Comparison of ENCODE assay signal across 13 mouse cellular contexts in genomic region chr5:101384316-101384715, GRCm38 (mm10).
DNase-seq lines count a peak whose midpoint lies in the region; ATAC-seq and TF ChIP-seq lines count a peak whose summit lies in the region.
"Had no signal": no experiment of that assay in that cellular context is flagged by ENCODE, and none has a peak within 500 bp of the region (broad histone marks: within the 10 kb centered on the region; RNA-seq: fewer than 3 reads in every experiment).

No protein-coding gene starts in this region.

- no peak overlapping the region for H3K27ac ChIP-seq in kidney, postnatal 0 days
- no peak overlapping the region for H3K27ac ChIP-seq in stomach, postnatal 0 days (replicated peaks)
- H3K27ac ChIP-seq: limb, embryonic 13.5 days; macrophage had no signal

- H3K36me3 ChIP-seq in kidney, postnatal 0 days (ENCODE audit: insufficient read depth, low read length) = no peaks in the 10 kb centered on the region
- no peaks in the 10 kb centered on the region for H3K36me3 ChIP-seq in stomach, postnatal 0 days (ENCODE audit: control insufficient read depth, insufficient read depth, low read length)
- H3K36me3 ChIP-seq: limb, embryonic 13.5 days had no signal

- DNase-seq in kidney, postnatal 0 days (ENCODE audit: low spot score) = peak; percentile 59
- no peak for DNase-seq in kidney, adult 9 months
- peak; percentile 0 for DNase-seq in ovary, postnatal 14 days (ENCODE audit: low spot score)
- DNase-seq in ovary, postnatal 10 days (ENCODE audit: low spot score) = no peak
- DNase-seq in cerebellum, adult 9-11 months = peak; percentile 20
- DNase-seq in stomach, postnatal 0 days (ENCODE audit: low spot score) = no peak
- DNase-seq: adrenal gland, postnatal 10 days; spleen, adult 18-20 months; thymus, postnatal 25 days had no signal

- H3K4me2 ChIP-seq in kidney, postnatal 0 days (ENCODE audit: low read length) = no peak overlapping the region
- no peak overlapping the region for H3K4me2 ChIP-seq in stomach, postnatal 0 days (replicated peaks; ENCODE audit: low read depth)
- H3K4me2 ChIP-seq: limb, embryonic 13.5 days had no signal

- TF ChIP-seq EP300 in stomach, postnatal 0 days (optimal IDR thresholded peaks at IDR 0.05) = no peak

- no peak for TF ChIP-seq CTCF in kidney, postnatal 0 days (IDR thresholded peaks at IDR 0.05; ENCODE audit: low read depth)
- 0 out of 2 replicates have a peak, but pooled peaks have one; percentile 5 for TF ChIP-seq CTCF in stomach, postnatal 0 days (IDR thresholded peaks at IDR 0.05; ENCODE audit: low read depth)

- no peaks in the 10 kb centered on the region for H3K4me1 ChIP-seq in kidney, postnatal 0 days (replicated peaks; ENCODE audit: insufficient read depth, low read length)
- no peaks in the 10 kb centered on the region for H3K4me1 ChIP-seq in stomach, postnatal 0 days (replicated peaks; ENCODE audit: control insufficient read depth, insufficient read depth)
- H3K4me1 ChIP-seq: limb, embryonic 13.5 days had no signal

- no peaks in the 10 kb centered on the region for H3K27me3 ChIP-seq in kidney, postnatal 0 days (ENCODE audit: insufficient read depth, low read length)
- H3K27me3 ChIP-seq in stomach, postnatal 0 days (ENCODE audit: control insufficient read depth, insufficient read depth, low read length) = no peaks in the 10 kb centered on the region
- H3K27me3 ChIP-seq: CH12.LX; limb, embryonic 13.5 days had no signal

- 43% methylated on average over 5 of the region's 5 CpGs for WGBS in kidney, postnatal 0 days
- 15% methylated on average over 5 of the region's 5 CpGs for WGBS in stomach, postnatal 0 days

- no peaks in the 10 kb centered on the region for H3K9me3 ChIP-seq in kidney, postnatal 0 days (replicated peaks; ENCODE audit: low read length)
- H3K9me3 ChIP-seq in stomach, postnatal 0 days (ENCODE audit: control insufficient read depth, low read length) = no peaks in the 10 kb centered on the region
- H3K9me3 ChIP-seq: limb, embryonic 13.5 days had no signal

- no peak overlapping the region for H3K9ac ChIP-seq in kidney, postnatal 0 days (ENCODE audit: low read depth, low read length)
- H3K9ac ChIP-seq in stomach, postnatal 0 days (ENCODE audit: low read length) = no peak overlapping the region
- H3K9ac ChIP-seq: limb, embryonic 13.5 days had no signal

- no peak overlapping the region for H3K4me3 ChIP-seq in kidney, postnatal 0 days (replicated peaks; ENCODE audit: low read depth, low read length)
- H3K4me3 ChIP-seq in stomach, postnatal 0 days (ENCODE audit: low read depth, low read length) = no peak overlapping the region
- H3K4me3 ChIP-seq: limb, embryonic 13.5 days had no signal

- no peak for ATAC-seq in kidney, postnatal 0 days (replicated peaks; ENCODE audit: low FRiP score, low read depth)
- ATAC-seq in stomach, postnatal 0 days (ENCODE audit: low FRiP score, low TSS enrichment) = no peak
- ATAC-seq in megakaryocyte, adult 5-6 weeks (ENCODE audit: poor library complexity, severe bottlenecking) = no peak

Comparison
In these comparisons a context has a peak if more than half of its experiments do, and no peak if none do; other contexts are left out.
1. DNase-seq: peak in kidney, postnatal 0 days (single experiment), ovary, postnatal 14 days (single experiment) and cerebellum, adult 9-11 months (single experiment); none in kidney, adult 9 months (single experiment), ovary, postnatal 10 days (single experiment) and stomach, postnatal 0 days (single experiment).